Comparison of ENCODE assay signal across 7 mouse cellular contexts in the genomic region with DNA sequence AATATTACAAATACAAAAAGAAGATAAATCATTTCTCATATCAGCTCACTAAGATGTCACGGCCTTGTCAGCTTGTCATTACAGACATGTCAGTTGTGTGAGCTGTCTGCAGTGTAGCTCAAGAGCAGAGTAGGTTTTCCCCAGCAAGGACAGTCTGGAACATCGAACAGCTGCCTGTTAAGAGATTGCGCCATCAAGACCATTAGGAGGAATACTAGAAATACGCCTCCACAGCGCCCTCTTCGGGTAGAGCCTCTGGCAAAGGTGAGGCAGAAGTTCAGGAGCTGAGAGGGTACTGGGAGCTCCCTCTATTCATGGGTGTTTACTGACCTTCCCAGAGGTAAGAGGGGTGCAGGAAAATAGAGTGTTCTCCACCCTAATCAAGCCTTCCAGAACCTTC.
DNase-seq lines count a peak whose midpoint lies in the region.

No protein-coding gene starts in this region.

- peak; percentile 35 to 44 for DNase-seq in layer of hippocampus, postnatal 10 days (ENCODE audit: low spot score in 2 of 2)
- DNase-seq in layer of hippocampus, adult 9-11 months, result no peak
- peak; percentile 76 for DNase-seq in ZHBTc4 (ENCODE audit: low read depth, low spot score)
- DNase-seq in embryo, embryonic 11 days, result peak; percentile 84
- peak; percentile 59 for DNase-seq in kidney, postnatal 10 days
- peak; percentile 80 for DNase-seq in retina, embryonic 14.5 days (ENCODE audit: low spot score)
- DNase-seq in urinary bladder, postnatal 36 days (ENCODE audit: low spot score in 2 of 2), result no peak

Comparison
In these comparisons a context has a peak if more than half of its experiments do, and no peak if none do; other contexts are left out.
1. DNase-seq: peak in layer of hippocampus, postnatal 10 days (2 of 2), ZHBTc4 (single experiment), embryo, embryonic 11 days (single experiment), kidney, postnatal 10 days (single experiment) and retina, embryonic 14.5 days (single experiment); none in layer of hippocampus, adult 9-11 months (single experiment) and urinary bladder, postnatal 36 days (0 of 2).